Mouse (Mus musculus): Measurements from ENCODE around the gene Abcc2.

Gene Abcc2

GRCm38 (mm10) chr19:43781980-43782379 is at the start of gene Abcc2:
Abcc2 (plus strand) TSS chr19:43782192.
- DNase-seq: peak; percentile 61 to 75

DNA sequence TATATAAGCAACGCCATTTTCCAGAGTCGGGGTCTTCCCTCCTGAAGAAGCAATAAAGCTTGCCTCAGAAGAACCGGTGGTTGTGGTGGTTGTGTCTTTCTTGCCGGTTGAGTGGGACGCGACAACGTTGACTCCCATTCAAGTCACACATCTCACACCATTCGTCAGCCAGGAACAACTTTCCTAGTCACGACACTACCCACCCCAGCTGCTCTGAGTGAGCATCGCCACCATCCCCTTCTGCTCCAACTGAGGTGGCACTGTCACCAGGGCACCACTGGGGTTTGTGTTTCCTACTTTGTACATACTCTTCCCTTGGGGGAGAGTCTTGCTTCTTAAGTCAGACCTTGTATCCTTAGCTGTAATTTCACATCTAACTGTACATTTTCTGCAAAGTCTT is 43.6 kb upstream of the Abcc2 start:
- DNase-seq: no peak

DNA sequence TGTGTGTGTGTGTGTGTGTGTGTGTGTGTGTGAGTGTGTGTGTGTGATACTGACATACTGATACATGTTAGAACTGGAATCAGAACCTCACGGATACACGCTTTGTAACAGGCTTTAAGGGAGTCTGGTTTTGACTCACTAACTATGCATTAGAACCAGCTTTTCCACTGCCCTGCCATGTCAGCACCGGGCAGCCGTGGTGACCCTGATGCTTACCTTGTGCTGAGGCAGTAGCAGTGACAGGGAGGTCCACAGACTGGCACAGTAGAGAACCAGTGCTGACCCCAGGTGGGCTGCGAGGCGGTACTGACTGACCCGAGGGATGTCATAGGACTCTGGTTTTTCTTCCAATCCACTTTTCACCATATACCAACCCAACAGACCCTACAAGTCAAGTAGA is 38.6 kb upstream of the Abcc2 start:
- DNase-seq: no peak

- no peak for DNase-seq
Measured at GRCm38 (mm10) chr19:43745740-43746139, 36.3 kb upstream of the Abcc2 start.

DNA sequence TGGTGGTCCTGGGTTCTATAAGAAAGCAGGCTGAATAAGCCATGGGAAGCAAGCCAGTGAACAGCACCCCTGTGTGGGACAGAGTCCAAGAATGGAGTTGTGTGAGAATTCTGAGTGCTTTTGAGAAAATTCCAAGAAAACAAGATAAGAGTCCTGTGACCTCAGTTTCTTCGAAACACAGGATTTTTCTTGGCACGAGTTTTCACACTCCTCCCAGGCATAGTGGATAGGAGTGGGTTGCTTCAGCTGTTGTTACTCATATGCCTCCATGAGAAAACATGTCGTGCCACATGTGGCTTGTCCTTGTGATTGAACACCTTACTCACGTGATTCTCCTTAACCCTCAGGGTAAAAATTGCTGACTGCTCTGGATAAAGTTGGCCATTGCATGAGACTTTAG is 34.1 kb upstream of the Abcc2 start:
- no peak for DNase-seq

DNA sequence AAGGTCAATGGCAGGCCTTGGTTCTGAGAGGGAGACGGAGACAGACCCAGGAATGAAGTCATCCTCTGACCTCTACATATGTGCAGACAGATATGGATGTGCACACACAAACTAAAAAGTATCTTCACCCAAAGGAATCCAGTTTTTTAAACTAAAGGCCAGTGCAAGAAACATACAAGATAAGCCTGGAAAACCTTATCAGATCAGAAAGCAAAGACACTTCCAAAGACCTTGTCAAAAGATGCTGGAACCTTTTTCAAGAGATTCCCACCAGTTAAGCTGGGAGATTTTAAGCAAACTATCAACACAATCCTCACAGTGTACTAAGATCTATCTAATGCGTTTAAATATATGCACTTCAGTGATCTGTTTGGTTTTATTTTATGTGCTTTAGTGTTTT is 32.0 kb upstream of the Abcc2 start:
- no peak for DNase-seq

DNA sequence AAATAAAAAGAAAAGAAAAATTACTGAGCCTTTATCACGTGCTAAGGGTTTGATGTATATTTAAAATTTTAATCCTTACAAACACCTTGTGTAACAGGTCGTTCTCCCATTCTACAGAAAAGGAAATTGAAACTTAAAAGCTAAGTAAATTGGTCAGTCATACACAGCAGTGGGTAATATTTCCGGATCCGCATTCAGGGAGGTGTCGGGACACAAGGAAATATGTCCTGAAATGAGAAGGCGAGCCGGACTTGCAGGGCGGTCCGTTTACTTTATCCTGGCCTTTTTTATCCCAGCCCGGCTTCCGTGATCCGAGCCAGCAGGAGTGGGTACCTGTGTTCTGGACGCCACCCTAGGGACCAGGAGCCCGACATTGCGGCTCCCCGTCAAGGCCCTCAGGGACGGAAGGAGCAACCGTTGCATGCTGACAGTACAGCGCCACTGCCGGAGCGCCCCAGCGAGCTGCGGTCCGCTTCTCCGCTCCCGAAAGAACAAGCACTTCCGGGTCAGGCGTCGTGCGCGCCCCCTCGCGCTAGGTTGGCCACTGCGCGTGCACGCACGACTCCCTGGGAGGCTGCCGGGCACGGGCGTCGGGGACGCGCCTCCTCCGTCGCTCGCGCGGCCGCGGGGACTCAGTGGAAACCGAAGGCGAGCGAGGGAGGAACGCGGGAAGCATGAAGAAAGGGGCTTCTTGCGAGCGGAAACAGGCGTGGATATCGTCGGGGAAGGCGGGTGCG is 29.3 kb upstream of the Abcc2 start, which contains the start of the genes Cutc and Cox15:
Gene Cutc, plus strand, starts transcription at position 508 of the 737 bp plus-strand sequence.
Gene Cox15, minus strand, starts transcription at position 512 of the 737 bp plus-strand sequence.
- DNase-seq: peak; percentile 97 to 99

GRCm38 (mm10) chr19:43753226-43753835 is 28.7 kb upstream of the Abcc2 start:
- DNase-seq: peak; percentile 92 to 96

- no peak for DNase-seq
Measured at GRCm38 (mm10) chr19:43754237-43754636, 27.8 kb upstream of the Abcc2 start.

DNA sequence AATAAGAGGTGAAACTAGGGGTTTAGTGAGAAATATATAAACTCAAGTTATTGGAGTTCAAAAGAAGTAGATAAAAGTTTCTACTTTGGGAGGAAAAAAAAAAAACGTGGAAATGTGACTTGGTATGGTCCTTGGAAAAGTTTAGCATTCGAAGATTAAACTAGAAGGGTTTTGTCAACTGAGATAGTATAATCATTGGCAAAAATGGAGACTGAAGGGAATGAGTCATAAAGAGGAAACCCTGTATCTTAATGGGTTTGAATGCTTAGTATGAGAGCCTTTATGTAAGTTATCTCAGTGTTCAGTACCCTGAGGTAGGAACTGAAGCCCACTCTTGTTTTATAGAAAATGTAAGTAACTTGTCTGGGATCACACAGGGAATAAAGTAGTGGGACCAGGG is 27.1 kb upstream of the Abcc2 start:
- DNase-seq: no peak

- peak; percentile 76 to 93 for DNase-seq
Measured at GRCm38 (mm10) chr19:43760504-43760903, 21.5 kb upstream of the Abcc2 start.

GRCm38 (mm10) chr19:43761543-43762256 is 20.3 kb upstream of the Abcc2 start:
- DNase-seq: no peak

DNA sequence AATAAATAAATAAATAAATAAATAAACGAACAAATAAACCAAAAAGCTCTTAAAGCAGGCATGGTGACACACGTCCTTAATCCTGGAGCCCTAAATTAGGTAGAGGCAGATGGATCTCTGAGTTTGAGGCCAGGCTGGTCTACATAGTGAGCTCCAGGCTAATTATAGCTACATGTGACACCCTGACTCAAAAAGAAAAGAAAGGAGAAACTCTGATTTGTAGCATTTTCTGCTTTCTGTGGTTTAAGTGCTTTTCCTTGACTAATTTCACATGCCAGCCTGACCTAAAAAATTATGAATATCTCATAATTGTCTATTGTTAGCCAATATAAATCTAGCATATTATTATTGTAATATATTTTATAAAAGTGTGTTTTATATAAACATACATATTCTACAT is 19.6 kb upstream of the Abcc2 start:
- DNase-seq: no peak

DNA sequence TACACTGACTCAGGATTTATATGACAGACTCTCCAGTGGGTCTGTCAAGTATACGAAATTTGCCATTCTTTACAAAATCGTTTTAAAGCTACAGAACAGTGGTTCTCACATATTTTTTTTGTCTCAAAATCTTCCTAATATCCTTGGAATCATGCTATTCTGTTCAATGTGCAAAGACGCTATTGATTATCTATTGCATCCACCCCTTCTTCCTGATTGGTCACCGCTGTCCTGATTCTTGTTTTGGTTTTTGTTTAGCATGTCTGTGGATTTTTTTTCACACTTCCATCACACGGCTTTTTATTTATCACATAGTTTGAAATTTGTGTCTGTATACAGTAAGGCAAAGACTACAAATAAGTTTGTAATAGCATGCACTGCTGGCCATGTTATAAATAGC is 15.5 kb upstream of the Abcc2 start:
- DNase-seq: no peak

GRCm38 (mm10) chr19:43767549-43768322 is 14.3 kb upstream of the Abcc2 start:
- DNase-seq: peak; percentile 42 to 67

GRCm38 (mm10) chr19:43769366-43769960 is 12.5 kb upstream of the Abcc2 start:
- DNase-seq: peak; percentile 43 to 65

- DNase-seq: no peak
Measured at GRCm38 (mm10) chr19:43770584-43770983, 11.4 kb upstream of the Abcc2 start.

- no peak for DNase-seq
Measured at GRCm38 (mm10) chr19:43771499-43771969, 10.5 kb upstream of the Abcc2 start.

GRCm38 (mm10) chr19:43772311-43772710 is 9.7 kb upstream of the Abcc2 start:
- DNase-seq: no peak

GRCm38 (mm10) chr19:43775433-43775832 is 6.6 kb upstream of the Abcc2 start:
- peak; percentile 27 to 51 for DNase-seq

DNA sequence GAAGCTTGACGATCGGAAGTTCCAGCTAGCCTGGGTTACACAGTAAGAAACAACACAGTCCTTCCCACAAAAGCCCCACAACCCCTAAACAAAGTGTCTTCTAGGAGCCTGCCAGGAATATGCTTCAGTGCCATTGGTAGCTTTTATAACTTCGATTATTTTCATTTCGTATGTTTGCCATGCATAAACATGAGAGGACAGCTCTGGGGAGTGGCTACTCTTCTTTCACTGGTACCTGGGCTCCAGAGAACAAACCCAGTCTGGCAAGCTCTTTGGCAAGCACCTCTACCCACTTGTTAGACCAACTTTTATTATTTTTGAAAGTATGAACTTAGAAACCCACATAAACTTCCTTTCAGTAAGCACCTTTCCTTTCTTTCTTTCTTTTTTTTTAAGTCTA is 5.4 kb upstream of the Abcc2 start:
- no peak for DNase-seq

GRCm38 (mm10) chr19:43777308-43777707 is 4.7 kb upstream of the Abcc2 start:
- peak in 1 of 2 experiments; percentile 51 for DNase-seq
